ENCODE assay signal across 25 mouse cellular contexts in genomic region chr2:93946976-93947375, GRCm38 (mm10). TPM values are rescaled to one million over a fixed set of nuclear protein-coding genes. Genes with fewer than 3 reads are reported as not detected.
"Had no signal": no experiment of that assay in that cellular context is flagged by ENCODE, and none has a peak within 500 bp of the region (broad histone marks: within the 10 kb centered on the region; RNA-seq: fewer than 3 reads in every experiment).

No protein-coding gene starts in this region.

- DNase-seq: liver, postnatal 0 days; lung, postnatal 14 days; lung, postnatal 36 days; right cerebral cortex, postnatal 14 days; thymus, adult 2 months; thymus, postnatal 25 days; thymus, postnatal 4 days had no signal

- H3K4me3 ChIP-seq: megakaryocyte, embryonic 14.5 days; midbrain, embryonic 13.5 days; midbrain, embryonic 15.5 days; stomach, embryonic 15.5 days had no signal

- H3K4me2 ChIP-seq: lung, embryonic 14.5 days; midbrain, embryonic 11.5 days; midbrain, embryonic 13.5 days; midbrain, embryonic 15.5 days; stomach, embryonic 15.5 days had no signal

- H3K27me3 ChIP-seq: midbrain, embryonic 15.5 days; stomach, embryonic 15.5 days had no signal

- H3K9ac ChIP-seq: liver, postnatal 0 days; lung, embryonic 14.5 days; midbrain, embryonic 13.5 days; midbrain, embryonic 15.5 days; stomach, embryonic 15.5 days had no signal

- ATAC-seq: liver, postnatal 0 days; midbrain, embryonic 13.5 days; midbrain, embryonic 15.5 days had no signal

- H3K27ac ChIP-seq: macrophage; midbrain, embryonic 13.5 days; midbrain, embryonic 15.5 days; stomach, embryonic 15.5 days; stomach, postnatal 0 days had no signal

- H3K4me1 ChIP-seq: megakaryocyte, embryonic 14.5 days; midbrain, embryonic 13.5 days; midbrain, embryonic 15.5 days had no signal

- H3K9me3 ChIP-seq: midbrain, embryonic 15.5 days; stomach, embryonic 15.5 days had no signal

- H3K36me3 ChIP-seq: midbrain, embryonic 13.5 days; midbrain, embryonic 15.5 days; stomach, embryonic 15.5 days had no signal

RNA-seq across cellular contexts. Expression of gene Gm13889, which starts 10.0 kb away (rescaled TPM):
- total RNA-seq: megakaryocyte progenitor cell, adult 5-6 weeks; monocyte, adult 5-6 weeks; neutrophil, adult 5-6 weeks had no signal
- polyA plus RNA-seq: macrophage had no signal

RNA-seq across cellular contexts. Expression of gene Gm27027, which starts 49.2 kb away (rescaled TPM):
- total RNA-seq: megakaryocyte progenitor cell, adult 5-6 weeks; midbrain, postnatal 0 days; monocyte, adult 5-6 weeks; neutrophil, adult 5-6 weeks had no signal
- polyA plus RNA-seq: liver, postnatal 0 days; lung, embryonic 14.5 days; lung, embryonic 16.5 days; macrophage; midbrain, embryonic 11.5 days; midbrain, embryonic 13.5 days; midbrain, embryonic 15.5 days; midbrain, postnatal 0 days; neural tube, embryonic 11.5 days; neural tube, embryonic 14.5 days; spleen, adult 2 months; stomach, embryonic 15.5 days; stomach, postnatal 0 days; testis, adult 2 months; thymus, adult 2 months; urinary bladder, adult 2 months had no signal
